Mouse (Mus musculus): ENCODE measurements around the gene Ctnna3.

- TF ChIP-seq POLR2A (IDR thresholded peaks at IDR 0.05; ENCODE audit: borderline replicate concordance, control insufficient read depth, low read depth, low read length) (no peak), CTCF (IDR thresholded peaks at IDR 0.05; ENCODE audit: control insufficient read depth, insufficient read depth, low read length) (no peak)
Observed at GRCm38 (mm10) chr10:63710211-63710610, 280.3 kb downstream of the Ctnna3 start.

Measured in bone marrow, adult 2 months (tissue).